Mouse (Mus musculus) splenic B cell, adult 2 months (primary cell): ENCODE data around the gene Gm13698.
"Not testable (repeated sequence)": the region's sequence is repeated elsewhere in the genome, so short reads cannot be mapped to it uniquely, and the experiment has no call there.

Source experiments
- DNase-seq: peaks from one replicate; pipeline ENCODE4 v3.0.0-alpha.2; 2011; ENCODE audit warnings: low read depth, low spot score
- H3K27me3 ChIP-seq: 2 replicates; pipeline ENCODE4 v1.6.1; 2012; ENCODE audit warnings: mild to moderate bottlenecking, low read length, moderate library complexity, mixed read lengths; ENCODE audit not compliant: control insufficient read depth, poor library complexity, insufficient read depth, severe bottlenecking
- H3K36me3 ChIP-seq: 2 replicates; pipeline ENCODE4 v1.6.1; 2012; ENCODE audit warnings: mild to moderate bottlenecking, low read length, moderate library complexity, mixed read lengths; ENCODE audit not compliant: control insufficient read depth, poor library complexity, insufficient read depth, severe bottlenecking

The Gm13698 gene

GRCm38 (mm10) chr2:83955393-83955792 is at the start of gene Gm13698:
Gene Gm13698 (plus strand): TSS chr2:83955693.
- H3K36me3 ChIP-seq, H3K27me3 ChIP-seq, DNase-seq: not testable (repeated sequence)

- Histone ChIP-seq H3K36me3 (no peaks in the 10 kb centered on the region), H3K27me3 (no peaks in the 10 kb centered on the region)
- peak; percentile 85 for DNase-seq
Measured at GRCm38 (mm10) chr2:83929478-83930088, 25.9 kb upstream of the Gm13698 start.

GRCm38 (mm10) chr2:83940931-83941361 is 14.5 kb upstream of the Gm13698 start, which contains the start of gene Zswim2:
Gene Zswim2 (minus strand): TSS chr2:83941228.
- H3K36me3 ChIP-seq: no peaks in the 10 kb centered on the region
- peak; percentile 76 for DNase-seq
- no peaks in the 10 kb centered on the region for H3K27me3 ChIP-seq

GRCm38 (mm10) chr2:83941378-83941777 is 14.1 kb upstream of the Gm13698 start:
- DNase-seq: no peak
- no peaks in the 10 kb centered on the region for H3K36me3 ChIP-seq
- no peaks in the 10 kb centered on the region for H3K27me3 ChIP-seq

GRCm38 (mm10) chr2:83941792-83942191 is 13.7 kb upstream of the Gm13698 start:
- Histone ChIP-seq H3K27me3 (no peaks in the 10 kb centered on the region), H3K36me3 (no peaks in the 10 kb centered on the region)
- DNase-seq: no peak

GRCm38 (mm10) chr2:83961203-83961602 is 5.7 kb downstream of the Gm13698 start, which contains the start of gene Gm13693:
Gene Gm13693 (plus strand): TSS chr2:83961503.
- H3K36me3 ChIP-seq, DNase-seq, H3K27me3 ChIP-seq: not testable (repeated sequence)

GRCm38 (mm10) chr2:83967013-83967412 is 11.5 kb downstream of the Gm13698 start, which contains the start of gene Gm13695:
Gene Gm13695 (plus strand): TSS chr2:83967313.
- H3K36me3 ChIP-seq, H3K27me3 ChIP-seq, DNase-seq: not testable (repeated sequence)

- DNase-seq, H3K27me3 ChIP-seq, H3K36me3 ChIP-seq: not testable (repeated sequence)
Measured at GRCm38 (mm10) chr2:83972823-83973222, 17.3 kb downstream of the Gm13698 start, which contains the start of gene Gm13696. Gene Gm13696 (plus strand): TSS chr2:83973123.

GRCm38 (mm10) chr2:83978633-83979032 is 23.1 kb downstream of the Gm13698 start, which contains the start of gene Gm13694:
Gene Gm13694 (plus strand): TSS chr2:83978933.
- not testable (repeated sequence) for DNase-seq, H3K27me3 ChIP-seq, H3K36me3 ChIP-seq

GRCm38 (mm10) chr2:83984443-83984842 is 28.9 kb downstream of the Gm13698 start, which contains the start of gene Gm13697:
Gene Gm13697 (plus strand): TSS chr2:83984743.
- not testable (repeated sequence) for H3K27me3 ChIP-seq, H3K36me3 ChIP-seq, DNase-seq

- H3K27me3 ChIP-seq, H3K36me3 ChIP-seq, DNase-seq: not testable (repeated sequence)
Measured at GRCm38 (mm10) chr2:83990253-83990652, 34.8 kb downstream of the Gm13698 start, which contains the start of gene Gm13691. Gene Gm13691 (plus strand): TSS chr2:83990553.

- not testable (repeated sequence) for H3K27me3 ChIP-seq, H3K36me3 ChIP-seq
- peak; percentile 38 for DNase-seq
Measured at GRCm38 (mm10) chr2:83993639-83994255, 38.3 kb downstream of the Gm13698 start.

- not testable (repeated sequence) for H3K27me3 ChIP-seq, H3K36me3 ChIP-seq, DNase-seq
Measured at GRCm38 (mm10) chr2:83994526-83994925, 39.0 kb downstream of the Gm13698 start.
